Mouse (Mus musculus) stomach, postnatal 0 days (tissue): ENCODE results near the gene Cacng6. TPM values are rescaled to one million over a fixed set of nuclear protein-coding genes. Genes with fewer than 3 reads are reported as not detected.

ENCODE experiments used
- ATAC-seq: fragments of 200-750 bp; cut with Nextera tagmentation; 2 replicates; pipeline ENCODE4 v1.8.0; 2017; ENCODE audit not compliant: low FRiP score, low TSS enrichment
- DNase-seq: peaks from one replicate; pipeline ENCODE4 v3.0.0-alpha.2; 2016; ENCODE audit warnings: low spot score
- H3K27ac ChIP-seq: fragments of 300-500 bp; sonication (generic); replicated peaks from 2 replicates; pipeline ENCODE4 v1.5.1; 2014; ENCODE audit warnings: mild to moderate bottlenecking, control low read depth
- H3K27me3 ChIP-seq: fragments of 300-500 bp; sonication (generic); 2 replicates; pipeline ENCODE4 v1.6.1; 2014; ENCODE audit warnings: low read length; ENCODE audit not compliant: control insufficient read depth, insufficient read depth
- H3K36me3 ChIP-seq: fragments of 300-500 bp; sonication (generic); 2 replicates; pipeline ENCODE4 v1.6.1; 2014; ENCODE audit warnings: low read length, mixed read lengths; ENCODE audit not compliant: control insufficient read depth, insufficient read depth
- H3K4me1 ChIP-seq: fragments of 300-500 bp; sonication (generic); replicated peaks from 2 replicates; pipeline ENCODE4 v1.6.1; 2014; ENCODE audit warnings: antibody characterized with exemption; ENCODE audit not compliant: control insufficient read depth, insufficient read depth
- H3K4me2 ChIP-seq: fragments of 300-500 bp; sonication (generic); replicated peaks from 2 replicates; pipeline ENCODE4 v1.6.1; 2014; ENCODE audit warnings: low read depth, mild to moderate bottlenecking, control low read depth, moderate library complexity
- H3K4me3 ChIP-seq: fragments of 300-500 bp; sonication (generic); 2 replicates; pipeline ENCODE4 v1.5.1; 2014; ENCODE audit warnings: low read depth, low read length, control low read depth
- H3K9ac ChIP-seq: fragments of 300-500 bp; sonication (generic); 2 replicates; pipeline ENCODE4 v1.6.1; 2014; ENCODE audit warnings: mild to moderate bottlenecking, low read length, control low read depth, mixed read lengths
- H3K9me3 ChIP-seq: fragments of 300-500 bp; sonication (generic); 2 replicates; pipeline ENCODE4 v1.6.1; 2016; ENCODE audit warnings: low read length; ENCODE audit not compliant: control insufficient read depth
- CTCF ChIP-seq: IDR thresholded peaks from 2 replicates; pipeline ENCODE4 v1.5.1; 2016; ENCODE audit warnings: antibody characterized with exemption, low read depth, mild to moderate bottlenecking, moderate library complexity
- EP300 ChIP-seq: optimal IDR thresholded peaks from 2 replicates; pipeline ENCODE3; 2016; ENCODE audit warnings: antibody characterized with exemption
- WGBS: fragments of 180-500 bp; shearing (Covaris S2); extraction: QIAGEN DNeasy Blood & Tissue Kit; methylation state at CpG from one replicate; pipeline ENCODE4 v1.1.7; 2014; 5-methylcytosine and 5-hydroxymethylcytosine counted together
- polyA plus RNA-seq: library from polyadenylated mRNA; unstranded; fragments of >200 nt; fragmentation: Nextera tagmentation; extraction: Ambion mirVana; gene quantifications from 2 replicates; pipeline ENCODE4 v1.2.1, GENCODE M21; 2015

The Cacng6 gene
- polyA plus RNA-seq, 1 experiment from 2014 or later, result 0.22 TPM

DNA sequence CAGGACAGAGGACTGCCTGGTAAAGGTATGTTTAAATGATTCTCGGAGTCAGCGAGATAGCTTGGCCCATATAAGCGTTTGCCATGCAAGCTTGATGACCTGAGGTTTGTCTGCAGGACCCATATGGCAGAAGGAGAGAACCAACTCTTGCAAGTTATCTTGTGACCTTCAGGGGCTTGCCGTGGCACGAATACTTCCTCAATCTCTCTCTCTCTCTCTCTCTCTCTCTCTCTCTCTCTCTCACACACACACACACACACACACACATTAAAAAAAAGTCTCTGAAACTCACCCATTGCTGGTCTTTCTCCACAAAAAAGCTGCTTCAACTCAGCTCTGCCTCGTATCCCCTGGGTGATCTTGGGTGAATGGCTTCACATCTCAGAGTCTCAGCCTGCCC is 35.1 kb upstream of the Cacng6 start:
- Histone ChIP-seq H3K27ac (no peak overlapping the region), H3K27me3 (no peaks in the 10 kb centered on the region), H3K36me3 (no peaks in the 10 kb centered on the region), H3K4me3 (no peak overlapping the region), H3K9me3 (no peaks in the 10 kb centered on the region), H3K4me2 (no peak overlapping the region), H3K4me1 (no peaks in the 10 kb centered on the region), H3K9ac (no peak overlapping the region)
- DNase-seq, result no peak
- no peak for TF ChIP-seq CTCF
- TF ChIP-seq EP300, result no peak
- 50% methylated on average over 6 of the region's 6 CpGs for WGBS
- ATAC-seq, result no peak

DNA sequence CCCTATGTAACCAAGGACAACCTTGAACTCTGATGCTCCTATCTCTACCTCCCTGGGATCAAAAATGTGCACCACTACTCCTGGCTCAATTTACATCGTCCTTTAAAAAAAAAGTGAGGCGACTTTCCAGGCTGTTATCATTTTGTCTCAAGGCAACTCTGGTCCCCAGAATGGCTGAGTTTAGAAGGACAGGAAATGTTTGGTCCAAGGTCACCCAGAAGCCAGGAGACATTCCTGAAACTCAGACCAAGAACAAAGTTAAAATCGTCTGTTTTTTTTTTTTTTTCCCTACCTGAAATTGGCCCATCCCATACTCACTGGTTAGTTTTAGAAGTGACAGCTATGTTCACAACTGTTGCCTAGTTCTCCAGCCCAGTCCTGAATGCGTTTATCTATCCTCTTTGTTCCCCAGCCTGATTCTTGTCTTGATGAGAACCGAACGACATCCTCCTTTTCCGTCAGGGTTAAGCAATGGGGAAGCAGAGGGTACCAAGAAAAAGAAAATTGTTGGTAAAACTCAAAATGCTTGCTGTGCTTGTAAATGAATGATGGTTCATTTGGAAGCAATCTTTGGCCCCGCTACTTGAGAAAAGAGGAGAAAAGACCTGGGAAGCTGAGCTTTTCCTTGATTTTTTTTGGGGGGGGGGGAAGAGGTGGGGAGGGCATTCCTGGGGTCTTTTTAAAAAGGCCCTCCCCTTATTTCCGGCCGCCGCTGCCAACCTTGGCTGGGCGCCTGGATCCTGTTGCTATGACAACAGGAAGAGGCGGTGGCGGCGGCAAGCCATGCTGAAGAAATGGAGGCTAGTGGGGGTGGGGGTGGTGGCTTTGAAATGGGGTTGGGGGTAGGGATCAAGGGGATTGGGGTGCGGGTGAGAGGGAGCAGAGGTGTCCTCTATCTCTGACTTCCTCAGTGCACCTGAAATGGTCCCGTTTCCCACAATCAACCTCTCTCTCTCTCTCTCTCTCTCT is 34.3 kb upstream of the Cacng6 start:
- TF ChIP-seq CTCF, result no peak

DNA sequence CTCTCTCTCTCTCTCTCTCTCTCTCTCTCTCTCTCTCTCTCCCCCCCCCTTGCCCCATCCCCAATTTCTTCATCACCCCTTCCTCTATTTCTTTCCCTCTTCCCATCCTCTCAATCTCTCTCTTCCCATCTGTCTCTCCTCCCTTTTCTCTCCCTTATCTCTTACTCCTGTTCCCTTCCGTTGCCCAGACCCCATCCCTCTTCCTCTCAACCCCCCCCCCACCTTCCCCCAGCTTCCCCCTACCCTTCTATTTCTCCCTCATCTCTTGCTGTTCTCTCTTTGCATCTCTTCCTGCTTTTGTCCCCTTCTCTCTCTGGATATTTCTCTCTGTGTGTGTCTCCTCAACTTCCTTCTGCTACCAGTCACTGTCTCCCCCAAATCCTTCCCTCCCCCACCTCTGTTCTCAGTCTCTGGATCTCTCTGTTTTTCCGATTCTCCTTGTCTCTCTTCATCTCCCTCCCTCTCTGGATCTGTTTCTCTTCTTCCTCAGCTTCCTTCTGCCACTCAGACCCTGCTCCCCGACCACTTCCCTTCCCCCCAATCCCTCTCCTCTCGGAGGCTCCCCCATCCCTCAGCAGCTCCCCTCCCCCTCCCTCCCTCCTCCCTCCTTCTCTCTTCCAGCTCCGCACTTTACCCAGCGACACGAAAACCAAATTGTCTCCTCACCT is 33.4 kb upstream of the Cacng6 start, which contains the start of gene Cacng8:
TSS of gene Cacng8 (plus strand) at position 271 of the 668 bp plus-strand sequence.
- Histone ChIP-seq H3K4me2 (peak within 1 kb of the TSS; percentile 40; the same call in 1 of the 2 replicates), H3K27ac (no peak within 1 kb of the TSS), H3K27me3 (no peaks in the 10 kb centered on the region), H3K4me3 (no peak within 1 kb of the TSS), H3K36me3 (no peaks in the 10 kb centered on the region), H3K9ac (no peak within 1 kb of the TSS), H3K4me1 (no peaks in the 10 kb centered on the region), H3K9me3 (no peaks in the 10 kb centered on the region)
- 2% methylated on average over 7 of the region's 7 CpGs for WGBS
- ATAC-seq (no peak), DNase-seq (no peak)
- TF ChIP-seq CTCF, result no peak
- TF ChIP-seq EP300, result no peak

More for the DNA sequence above, 34.3 kb upstream of the Cacng6 start:
- Histone ChIP-seq H3K4me1 (no peaks in the 10 kb centered on the region), H3K36me3 (no peaks in the 10 kb centered on the region), H3K9me3 (no peaks in the 10 kb centered on the region), H3K27me3 (no peaks in the 10 kb centered on the region), H3K27ac (no peak overlapping the region), H3K4me3 (no peak overlapping the region), H3K9ac (no peak overlapping the region), H3K4me2 (peak overlapping the region; percentile 40; the same call in 1 of the 2 replicates)
- DNase-seq (no peak), ATAC-seq (no peak)
- 2% methylated on average over 16 of the region's 17 CpGs for WGBS

DNA sequence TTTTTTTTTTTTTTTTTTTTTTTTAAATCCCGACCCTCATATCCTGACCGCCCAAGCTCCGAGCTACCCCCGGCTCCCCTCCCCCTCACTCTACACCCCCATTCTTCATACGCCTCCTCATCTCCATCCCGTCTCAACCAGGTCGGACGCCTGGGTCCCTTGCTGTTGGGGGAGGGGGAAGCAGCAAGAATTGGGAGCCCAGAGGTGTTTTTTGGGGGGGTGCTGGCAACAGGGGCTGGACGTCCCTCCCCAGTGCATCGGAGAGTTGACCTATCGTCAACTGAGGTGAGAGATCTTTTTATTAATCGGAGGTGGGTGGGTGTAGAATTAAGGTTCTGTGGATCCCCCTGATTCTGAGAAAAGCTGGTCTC is 32.9 kb upstream of the Cacng6 start:
- DNase-seq (no peak), ATAC-seq (no peak)
- no peak overlapping the region for H3K9ac ChIP-seq
- 9% methylated on average over 12 of the region's 12 CpGs for WGBS
- H3K27me3 ChIP-seq, result no peaks in the 10 kb centered on the region
- no peaks in the 10 kb centered on the region for H3K4me1 ChIP-seq
- H3K4me2 ChIP-seq, result no peak overlapping the region
- H3K27ac ChIP-seq, result no peak overlapping the region
- H3K36me3 ChIP-seq, result no peaks in the 10 kb centered on the region
- no peak for TF ChIP-seq CTCF
- TF ChIP-seq EP300, result no peak
- no peaks in the 10 kb centered on the region for H3K9me3 ChIP-seq
- no peak overlapping the region for H3K4me3 ChIP-seq

DNA sequence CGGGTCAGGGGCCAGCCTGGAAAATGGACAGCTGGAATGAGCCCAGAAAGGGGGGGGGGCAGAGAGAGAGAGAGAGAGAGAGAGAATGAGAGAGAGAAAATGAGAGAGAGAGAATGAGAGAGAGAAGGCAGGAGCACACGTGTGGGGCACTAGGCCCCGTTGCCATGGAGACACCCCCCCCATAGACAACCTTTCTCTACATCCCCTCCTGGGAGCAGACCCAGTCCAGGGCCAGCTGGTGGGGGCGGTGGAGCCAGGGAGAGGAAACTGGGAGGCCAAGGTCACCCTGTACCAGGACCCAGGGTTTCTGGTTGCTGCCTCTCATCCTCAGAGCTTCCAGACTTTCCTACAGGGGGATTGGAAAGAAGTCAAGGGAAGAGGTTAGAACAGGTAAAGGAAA is 32.2 kb upstream of the Cacng6 start:
- no peaks in the 10 kb centered on the region for H3K4me1 ChIP-seq
- ATAC-seq (no peak), DNase-seq (no peak)
- 28% methylated on average over 4 of the region's 4 CpGs for WGBS
- H3K27me3 ChIP-seq, result no peaks in the 10 kb centered on the region
- no peak overlapping the region for H3K9ac ChIP-seq
- no peak overlapping the region for H3K4me2 ChIP-seq
- H3K4me3 ChIP-seq, result no peak overlapping the region
- H3K9me3 ChIP-seq, result no peaks in the 10 kb centered on the region
- H3K36me3 ChIP-seq, result no peaks in the 10 kb centered on the region
- no peak for TF ChIP-seq CTCF
- TF ChIP-seq EP300, result no peak
- no peak overlapping the region for H3K27ac ChIP-seq

DNA sequence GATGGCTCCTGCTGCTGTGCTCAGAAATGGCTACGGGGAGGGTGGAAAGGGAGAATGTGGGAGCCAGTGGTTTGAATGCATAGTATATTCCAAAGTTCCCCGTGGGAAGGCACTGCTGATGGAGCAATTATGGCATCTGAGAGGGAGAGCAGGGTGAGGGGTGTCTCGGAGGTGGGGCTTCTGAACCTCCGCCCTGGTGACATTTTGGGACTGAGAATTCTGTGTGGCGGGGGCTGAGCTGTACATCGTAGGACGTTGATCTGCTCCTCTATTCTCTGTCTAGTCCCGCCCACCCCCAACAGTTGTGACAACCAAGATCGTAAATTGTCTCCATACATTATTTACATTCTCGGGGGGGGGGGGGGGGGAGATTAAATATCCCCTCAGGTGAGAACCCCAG is 26.6 kb upstream of the Cacng6 start:
- no peak for ATAC-seq
- Histone ChIP-seq H3K27ac (no peak overlapping the region), H3K4me1 (no peaks in the 10 kb centered on the region), H3K9ac (no peak overlapping the region), H3K4me2 (no peak overlapping the region), H3K9me3 (no peaks in the 10 kb centered on the region), H3K4me3 (no peak overlapping the region), H3K36me3 (no peaks in the 10 kb centered on the region), H3K27me3 (no peaks in the 10 kb centered on the region)
- TF ChIP-seq EP300, result no peak
- 66% methylated on average over 10 of the region's 10 CpGs for WGBS
- no peak for DNase-seq
